Comparison of ENCODE assay signal across 11 mouse cellular contexts in genomic region chr9:117163143-117163542, GRCm38 (mm10).
DNase-seq lines count a peak whose midpoint lies in the region; ATAC-seq and TF ChIP-seq lines count a peak whose summit lies in the region.
"Had no signal": no experiment of that assay in that cellular context is flagged by ENCODE, and none has a peak within 500 bp of the region (broad histone marks: within the 10 kb centered on the region; RNA-seq: fewer than 3 reads in every experiment).

No protein-coding gene starts in this region.

- H3K36me3 ChIP-seq in heart, embryonic 12.5 days, result no peaks in the 10 kb centered on the region
- H3K36me3 ChIP-seq: embryonic facial prominence, embryonic 15.5 days had no signal

- H3K4me1 ChIP-seq in heart, embryonic 12.5 days (replicated peaks), result peaks cover 23% of the 10 kb centered on the region

- no peak for TF ChIP-seq CTCF in gastrocnemius, adult 2 months (IDR thresholded peaks at IDR 0.05)

- no peak overlapping the region for H3K27ac ChIP-seq in gastrocnemius, adult 2 months
- peak overlapping the region; percentile 46 for H3K27ac ChIP-seq in heart, embryonic 12.5 days (ENCODE audit: poor library complexity, severe bottlenecking)
- H3K27ac ChIP-seq: embryonic facial prominence, embryonic 15.5 days; macrophage had no signal

- H3K27me3 ChIP-seq in heart, embryonic 12.5 days (replicated peaks), result no peaks in the 10 kb centered on the region
- H3K27me3 ChIP-seq: CH12.LX; embryonic facial prominence, embryonic 15.5 days had no signal

- intact Hi-C loops in gastrocnemius, adult 2 months (cut with DNase I), result no loop called here

- peak; percentile 78; the same call in 1 of the 2 replicates for ATAC-seq in heart, embryonic 12.5 days (ENCODE audit: insufficient number of reproducible peaks, low FRiP score)
- ATAC-seq in CD4-positive, CD25-positive, alpha-beta regulatory T cell, adult 4 months, result no peak

- H3K4me2 ChIP-seq in heart, embryonic 12.5 days, result peak overlapping the region; percentile 11
- H3K4me2 ChIP-seq: embryonic facial prominence, embryonic 15.5 days had no signal

- H3K9me3 ChIP-seq in heart, embryonic 12.5 days (replicated peaks), result no peaks in the 10 kb centered on the region
- H3K9me3 ChIP-seq: embryonic facial prominence, embryonic 15.5 days had no signal

- H3K9ac ChIP-seq in heart, embryonic 12.5 days, result no peak overlapping the region
- H3K9ac ChIP-seq: embryonic facial prominence, embryonic 15.5 days had no signal

- no peak overlapping the region for H3K4me3 ChIP-seq in gastrocnemius, adult 2 months
- no peak overlapping the region for H3K4me3 ChIP-seq in heart, embryonic 12.5 days
- H3K4me3 ChIP-seq: embryonic facial prominence, embryonic 15.5 days had no signal

- 15% methylated on average over 6 of the region's 6 CpGs for WGBS in heart, embryonic 12.5 days

- peak; percentile 42 for DNase-seq in gastrocnemius, adult 2 months
- no peak for DNase-seq in gastrocnemius, adult 8-10 months (ENCODE audit: low spot score in 2 of 2)
- peak; percentile 10 to 20 for DNase-seq in adrenal gland, postnatal 36 days
- DNase-seq in lung, postnatal 10 days, result peak; percentile 72
- no peak for DNase-seq in frontal cortex, postnatal 25 days (ENCODE audit: low spot score in 2 of 2)
- no peak for DNase-seq in thymus, postnatal 10 days (ENCODE audit: low spot score in 2 of 2)

Comparison
In these comparisons a context has a peak if more than half of its experiments do, and no peak if none do; other contexts are left out.
1. DNase-seq: peak in gastrocnemius, adult 2 months (single experiment), adrenal gland, postnatal 36 days (2 of 2) and lung, postnatal 10 days (single experiment); none in gastrocnemius, adult 8-10 months (0 of 2), frontal cortex, postnatal 25 days (0 of 2) and thymus, postnatal 10 days (0 of 2).